Mouse (Mus musculus) embryonic facial prominence, embryonic 14.5 days (tissue): ENCODE data around the gene Socs2. TPM values are rescaled to one million over a fixed set of nuclear protein-coding genes. Genes with fewer than 3 reads are reported as not detected.
A peak's percentile ranks its signal among the peaks of the same experiment; 100 is the strongest.
"Not testable (repeated sequence)": the region's sequence is repeated elsewhere in the genome, so short reads cannot be mapped to it uniquely, and the experiment has no call there.

Source experiments
- ATAC-seq: fragments of 200-750 bp; cut with Nextera tagmentation; 2 replicates; pipeline ENCODE4 v1.8.0; 2017; ENCODE audit warnings: low read depth, moderate number of reproducible peaks, moderate TSS enrichment
- DNase-seq: peaks from one replicate; pipeline ENCODE4 v3.0.0-alpha.2; 2015; ENCODE audit warnings: low spot score
- H3K27ac ChIP-seq: fragments of 300-500 bp; sonication (generic); replicated peaks from 2 replicates; pipeline ENCODE4 v1.5.1; 2014; ENCODE audit warnings: low read depth, mild to moderate bottlenecking, low read length, moderate library complexity
- H3K27me3 ChIP-seq: fragments of 300-500 bp; sonication (generic); replicated peaks from 2 replicates; pipeline ENCODE4 v1.6.1; 2014; ENCODE audit warnings: low read length; ENCODE audit not compliant: control insufficient read depth, insufficient read depth
- H3K36me3 ChIP-seq: fragments of 300-500 bp; sonication (generic); 2 replicates; pipeline ENCODE4 v1.6.1; 2014; ENCODE audit warnings: low read length, mixed read lengths; ENCODE audit not compliant: control insufficient read depth, insufficient read depth
- H3K4me1 ChIP-seq: fragments of 300-500 bp; sonication (generic); 2 replicates; pipeline ENCODE4 v1.6.1; 2014; ENCODE audit warnings: antibody characterized with exemption, low read length; ENCODE audit not compliant: control insufficient read depth, insufficient read depth
- H3K4me2 ChIP-seq: fragments of 300-500 bp; sonication (generic); 2 replicates; pipeline ENCODE4 v1.6.1; 2014; ENCODE audit warnings: low read depth, mild to moderate bottlenecking, low read length, moderate library complexity, mixed read lengths
- H3K4me3 ChIP-seq: fragments of 300-500 bp; sonication (generic); 2 replicates; pipeline ENCODE4 v1.5.1; 2014; ENCODE audit warnings: low read depth, mild to moderate bottlenecking, low read length
- H3K9ac ChIP-seq: fragments of 300-500 bp; sonication (generic); 2 replicates; pipeline ENCODE4 v1.6.1; 2014; ENCODE audit warnings: low read depth, mild to moderate bottlenecking, low read length, moderate library complexity, mixed read lengths
- H3K9me3 ChIP-seq: fragments of 300-500 bp; sonication (generic); 2 replicates; pipeline ENCODE4 v1.6.1; 2016; ENCODE audit warnings: low read length; ENCODE audit not compliant: control insufficient read depth
- WGBS: fragments of 180-500 bp; shearing (Covaris S2); extraction: QIAGEN DNeasy Blood & Tissue Kit; methylation state at CpG from one replicate; pipeline ENCODE4 v1.1.7; 2014; 5-methylcytosine and 5-hydroxymethylcytosine counted together
- polyA plus RNA-seq: library from polyadenylated mRNA; unstranded; fragments of >200 nt; fragmentation: Nextera tagmentation; extraction: Ambion mirVana; gene quantifications from 2 replicates; pipeline ENCODE4 v1.2.1, GENCODE M21; 2014

The Socs2 gene
- polyA plus RNA-seq, 1 experiment from 2014 or later = 58.2 TPM

- no peak overlapping the region for H3K9ac ChIP-seq
- H3K9me3 ChIP-seq = no peaks in the 10 kb centered on the region
- no peak overlapping the region for H3K4me2 ChIP-seq
- ATAC-seq = 0 out of 2 replicates have a peak, but pooled peaks have one; percentile 53
- no peaks in the 10 kb centered on the region for H3K36me3 ChIP-seq
- H3K4me3 ChIP-seq = no peak overlapping the region
- 69% methylated on average over 8 of the region's 8 CpGs for WGBS
- DNase-seq = no peak
- no peaks in the 10 kb centered on the region; the same call in 1 of the 2 replicates for H3K27me3 ChIP-seq
- H3K4me1 ChIP-seq = peaks cover 32% of the 10 kb centered on the region
- no peak overlapping the region for H3K27ac ChIP-seq
Observed at GRCm38 (mm10) chr10:95392073-95392472, 24.9 kb downstream of the Socs2 start.

GRCm38 (mm10) chr10:95390871-95391270, 26.1 kb downstream of the Socs2 start:
- Histone ChIP-seq H3K36me3 (no peaks in the 10 kb centered on the region), H3K27me3 (no peaks in the 10 kb centered on the region), H3K9me3 (no peaks in the 10 kb centered on the region), H3K9ac (no peak overlapping the region), H3K4me1 (peaks cover 32% of the 10 kb centered on the region), H3K4me3 (no peak overlapping the region), H3K4me2 (no peak overlapping the region), H3K27ac (no peak overlapping the region)
- 89% methylated on average over 9 of the region's 9 CpGs for WGBS
- ATAC-seq (no peak), DNase-seq (no peak)

- peaks cover 39% of the 10 kb centered on the region for H3K4me1 ChIP-seq
- H3K4me2 ChIP-seq, H3K9me3 ChIP-seq, H3K9ac ChIP-seq, H3K27ac ChIP-seq, DNase-seq, ATAC-seq, H3K36me3 ChIP-seq, H3K4me3 ChIP-seq, H3K27me3 ChIP-seq: not testable (repeated sequence)
- WGBS = 93% methylated on average over 5 of the region's 5 CpGs
Observed at GRCm38 (mm10) chr10:95389805-95390204, 27.2 kb downstream of the Socs2 start.

- Histone ChIP-seq H3K27me3 (no peaks in the 10 kb centered on the region), H3K27ac (no peak overlapping the region), H3K4me1 (peaks cover 31% of the 10 kb centered on the region), H3K4me2 (peak overlapping the region; percentile 37), H3K9me3 (no peaks in the 10 kb centered on the region), H3K36me3 (no peaks in the 10 kb centered on the region), H3K4me3 (peak overlapping the region; percentile 1; the same call in 1 of the 2 replicates), H3K9ac (no peak overlapping the region)
- ATAC-seq (no peak), DNase-seq (peak; percentile 57)
- 45% methylated on average over 23 of the region's 23 CpGs for WGBS
Observed at GRCm38 (mm10) chr10:95388821-95389477, 28.0 kb downstream of the Socs2 start.

- Histone ChIP-seq H3K27me3 (no peaks in the 10 kb centered on the region), H3K4me2 (no peak overlapping the region), H3K4me3 (no peak overlapping the region), H3K36me3 (no peaks in the 10 kb centered on the region), H3K9ac (no peak overlapping the region), H3K4me1 (peaks cover 31% of the 10 kb centered on the region), H3K27ac (no peak overlapping the region), H3K9me3 (no peaks in the 10 kb centered on the region)
- DNase-seq (no peak), ATAC-seq (no peak)
- WGBS = 90% methylated on average over 6 of the region's 6 CpGs
Observed at GRCm38 (mm10) chr10:95386527-95386926, 30.5 kb downstream of the Socs2 start.

- DNase-seq (peak; percentile 86), ATAC-seq (peak; percentile 75)
- H3K4me1 ChIP-seq = peaks cover 31% of the 10 kb centered on the region
- H3K36me3 ChIP-seq = no peaks in the 10 kb centered on the region
- no peak overlapping the region for H3K9ac ChIP-seq
- H3K4me3 ChIP-seq = no peak overlapping the region
- WGBS = 44% methylated on average over 4 of the region's 4 CpGs
- H3K27me3 ChIP-seq = no peaks in the 10 kb centered on the region
- H3K4me2 ChIP-seq = no peak overlapping the region
- peaks cover 3% of the 10 kb centered on the region; the same call in 1 of the 2 replicates for H3K9me3 ChIP-seq
- H3K27ac ChIP-seq = no peak overlapping the region
Observed at GRCm38 (mm10) chr10:95385801-95386203, 31.2 kb downstream of the Socs2 start.

- 25% methylated on average over 1 of the region's 1 CpGs for WGBS
- Histone ChIP-seq H3K9ac (no peak overlapping the region), H3K4me1 (peaks cover 31% of the 10 kb centered on the region), H3K27me3 (no peaks in the 10 kb centered on the region), H3K9me3 (peaks cover 10% of the 10 kb centered on the region; the same call in 1 of the 2 replicates), H3K36me3 (no peaks in the 10 kb centered on the region), H3K4me2 (no peak overlapping the region), H3K27ac (no peak overlapping the region; the same call in 1 of the 2 replicates), H3K4me3 (no peak overlapping the region)
- DNase-seq (peak; percentile 85), ATAC-seq (no peak)
Observed at GRCm38 (mm10) chr10:95385081-95385480, 31.9 kb downstream of the Socs2 start.

GRCm38 (mm10) chr10:95384446-95384845, 32.5 kb downstream of the Socs2 start:
- Histone ChIP-seq H3K9me3 (peaks cover 10% of the 10 kb centered on the region; the same call in 1 of the 2 replicates), H3K4me3 (no peak overlapping the region), H3K4me2 (no peak overlapping the region), H3K27me3 (no peaks in the 10 kb centered on the region), H3K9ac (no peak overlapping the region), H3K27ac (no peak overlapping the region), H3K36me3 (no peaks in the 10 kb centered on the region), H3K4me1 (peaks cover 31% of the 10 kb centered on the region)
- ATAC-seq (no peak), DNase-seq (no peak)
- 76% methylated on average over 8 of the region's 8 CpGs for WGBS

- Histone ChIP-seq H3K27ac (no peak overlapping the region), H3K27me3 (no peaks in the 10 kb centered on the region), H3K9me3 (no peaks in the 10 kb centered on the region), H3K36me3 (no peaks in the 10 kb centered on the region), H3K9ac (no peak overlapping the region), H3K4me3 (no peak overlapping the region), H3K4me1 (no peaks in the 10 kb centered on the region), H3K4me2 (no peak overlapping the region)
- DNase-seq (no peak), ATAC-seq (no peak)
- 85% methylated on average over 6 of the region's 6 CpGs for WGBS
Observed at GRCm38 (mm10) chr10:95373340-95373739, 43.6 kb downstream of the Socs2 start.
